Mouse (Mus musculus) adrenal gland, adult 2 months (tissue): ENCODE results near the gene Nrg4. TPM values are rescaled to one million over a fixed set of nuclear protein-coding genes. Genes with fewer than 3 reads are reported as not detected.
"Not testable (repeated sequence)": the region's sequence is repeated elsewhere in the genome, so short reads cannot be mapped to it uniquely, and the experiment has no call there.

ENCODE experiments used
- DNase-seq: peaks from one replicate; pipeline ENCODE4 v3.0.0; 2021
- polyA plus RNA-seq: library from polyadenylated mRNA; depleted of rRNA; stranded (reverse); fragments of >200 nt; gene quantifications from 2 replicates; pipeline ENCODE4 v1.2.3, GENCODE M21; 2012
- total RNA-seq, 2 experiments: library from RNA; stranded (reverse); gene quantifications; 2 replicates each; pipeline ENCODE4 v1.2.3; 2021

Gene Nrg4
- total and polyA plus RNA-seq, 3 experiments = 12.4 to 44.6 (median 27.8) TPM

GRCm38 (mm10) chr9:55250595-55251247 lies 75.9 kb downstream of the Nrg4 start:
- DNase-seq = no peak

- no peak for DNase-seq
These were observed 78.2 kb downstream of the Nrg4 start for GRCm38 (mm10) chr9:55248465-55248864.

- DNase-seq = no peak
These were observed 79.7 kb downstream of the Nrg4 start for GRCm38 (mm10) chr9:55246918-55247317.

- DNase-seq = no peak
These were observed 80.2 kb downstream of the Nrg4 start for GRCm38 (mm10) chr9:55246440-55246839.

GRCm38 (mm10) chr9:55245057-55245750 lies 81.4 kb downstream of the Nrg4 start:
- not testable (repeated sequence) for DNase-seq

GRCm38 (mm10) chr9:55244079-55244478 lies 82.6 kb downstream of the Nrg4 start:
- DNase-seq = no peak

GRCm38 (mm10) chr9:55243280-55243679 lies 83.4 kb downstream of the Nrg4 start:
- no peak for DNase-seq

- no peak for DNase-seq
These were observed 84.6 kb downstream of the Nrg4 start for GRCm38 (mm10) chr9:55241863-55242685.

GRCm38 (mm10) chr9:55240852-55241251 lies 85.8 kb downstream of the Nrg4 start:
- no peak for DNase-seq

- DNase-seq = no peak
These were observed 90.1 kb downstream of the Nrg4 start for GRCm38 (mm10) chr9:55236235-55237165.

GRCm38 (mm10) chr9:55233076-55233475 lies 93.6 kb downstream of the Nrg4 start:
- DNase-seq = not testable (repeated sequence)

GRCm38 (mm10) chr9:55232586-55232985 lies 94.1 kb downstream of the Nrg4 start:
- DNase-seq = no peak

GRCm38 (mm10) chr9:55232110-55232509 lies 94.5 kb downstream of the Nrg4 start:
- DNase-seq = no peak

GRCm38 (mm10) chr9:55231544-55231943 lies 95.1 kb downstream of the Nrg4 start:
- no peak for DNase-seq

GRCm38 (mm10) chr9:55229010-55229409 lies 97.6 kb downstream of the Nrg4 start:
- no peak for DNase-seq

GRCm38 (mm10) chr9:55228149-55228548 lies 98.5 kb downstream of the Nrg4 start:
- DNase-seq = peak; percentile 19

- DNase-seq = no peak
These were observed 100.4 kb downstream of the Nrg4 start for GRCm38 (mm10) chr9:55226251-55226650.

GRCm38 (mm10) chr9:55225165-55225737 lies 101.4 kb downstream of the Nrg4 start:
- DNase-seq = no peak

- no peak for DNase-seq
These were observed 109.3 kb downstream of the Nrg4 start for GRCm38 (mm10) chr9:55217381-55217780.

GRCm38 (mm10) chr9:55216078-55216477 lies 110.6 kb downstream of the Nrg4 start:
- DNase-seq = no peak

GRCm38 (mm10) chr9:55215648-55216047 lies 111.0 kb downstream of the Nrg4 start:
- DNase-seq = no peak
